Mouse (Mus musculus): ENCODE results near the gene Zbtb9.
"Not testable (repeated sequence)": the region's sequence is repeated elsewhere in the genome, so short reads cannot be mapped to it uniquely, and the experiment has no call there.

Zbtb9 gene

GRCm38 (mm10) chr17:26972107-26972506 lies 860 bp upstream of the Zbtb9 start:
- no peak for DNase-seq

- no peak for DNase-seq
Measured at GRCm38 (mm10) chr17:26974547-26974946, 1.6 kb downstream of the Zbtb9 start.

DNA sequence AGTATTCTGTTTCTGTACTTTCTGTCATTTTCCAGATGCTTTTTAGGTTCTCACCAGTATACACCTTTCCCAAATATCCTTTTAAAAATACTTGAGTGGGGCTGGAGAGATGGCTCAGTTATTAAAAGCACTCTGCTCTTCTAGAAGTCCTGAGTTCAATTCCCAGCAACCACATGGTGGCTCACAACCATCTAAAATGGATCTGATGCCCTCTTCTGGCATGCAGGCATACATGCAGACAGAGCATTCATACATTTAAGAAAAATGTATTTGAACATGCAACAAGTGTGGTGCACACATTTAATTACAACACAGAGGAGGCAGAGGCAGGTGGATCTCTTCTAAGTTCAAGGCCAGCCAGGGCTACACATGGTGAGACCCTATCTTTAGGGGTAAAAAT lies 2.4 kb downstream of the Zbtb9 start:
- DNase-seq = no peak

- not testable (repeated sequence) for DNase-seq
Measured at GRCm38 (mm10) chr17:26977354-26977753, 4.4 kb downstream of the Zbtb9 start.

GRCm38 (mm10) chr17:26979426-26979825 lies 6.5 kb downstream of the Zbtb9 start:
- DNase-seq = no peak

- DNase-seq = no peak
Measured at GRCm38 (mm10) chr17:26981050-26981449, 8.1 kb downstream of the Zbtb9 start.

DNA sequence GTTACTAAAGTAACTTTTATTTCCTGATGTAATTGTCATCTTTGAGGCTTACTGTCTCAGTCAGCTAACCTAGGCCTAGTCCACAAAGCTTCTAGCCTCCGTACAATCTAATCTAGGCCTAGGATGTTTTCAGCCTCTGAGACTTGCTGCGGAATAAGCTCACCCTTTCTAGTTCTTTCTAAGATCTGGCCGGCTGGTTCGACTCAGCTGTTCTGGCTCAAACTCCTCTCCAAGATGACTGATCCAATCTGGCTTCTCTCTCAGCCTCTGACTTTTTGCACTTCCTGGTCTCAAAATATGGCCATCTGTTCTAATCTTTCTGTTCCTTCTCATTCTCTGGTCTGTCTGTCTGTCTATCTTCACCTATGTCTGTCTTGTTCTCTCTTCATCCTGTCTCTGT lies 10.4 kb downstream of the Zbtb9 start:
- DNase-seq = no peak

DNA sequence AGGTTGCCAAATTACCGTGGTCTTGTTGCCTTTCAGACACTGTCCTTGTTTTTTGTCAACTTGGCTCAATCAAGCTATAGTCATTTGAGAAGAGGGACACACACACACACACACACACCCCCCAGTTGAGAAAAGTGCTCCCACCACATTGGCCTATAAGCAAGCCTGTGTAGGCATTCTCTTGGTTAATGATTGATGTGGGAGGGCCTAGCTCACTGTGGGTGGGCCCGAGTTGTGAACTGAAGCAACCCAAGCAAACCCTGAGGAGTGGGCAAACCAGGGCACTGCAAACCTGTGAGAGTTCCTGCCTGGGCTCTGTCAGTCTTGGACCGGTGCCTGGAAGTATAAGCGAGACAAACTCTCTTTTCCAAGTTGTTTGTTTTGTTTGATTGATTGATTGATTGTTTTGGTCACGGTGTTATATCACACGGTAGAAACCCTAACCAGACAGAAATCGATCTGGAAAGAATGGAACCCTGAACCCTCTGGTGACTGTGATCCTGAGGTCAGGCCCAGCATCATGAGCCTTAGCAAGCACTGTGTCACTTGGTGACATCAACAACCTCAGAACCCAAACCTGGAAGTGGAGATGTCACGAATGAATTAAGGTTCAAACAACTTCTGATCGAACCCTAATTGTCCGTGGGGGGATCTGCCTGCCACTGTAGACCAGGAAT lies 12.7 kb downstream of the Zbtb9 start:
- DNase-seq = no peak

- no peak for DNase-seq
Measured at GRCm38 (mm10) chr17:26990521-26990920, 17.6 kb downstream of the Zbtb9 start.

DNA sequence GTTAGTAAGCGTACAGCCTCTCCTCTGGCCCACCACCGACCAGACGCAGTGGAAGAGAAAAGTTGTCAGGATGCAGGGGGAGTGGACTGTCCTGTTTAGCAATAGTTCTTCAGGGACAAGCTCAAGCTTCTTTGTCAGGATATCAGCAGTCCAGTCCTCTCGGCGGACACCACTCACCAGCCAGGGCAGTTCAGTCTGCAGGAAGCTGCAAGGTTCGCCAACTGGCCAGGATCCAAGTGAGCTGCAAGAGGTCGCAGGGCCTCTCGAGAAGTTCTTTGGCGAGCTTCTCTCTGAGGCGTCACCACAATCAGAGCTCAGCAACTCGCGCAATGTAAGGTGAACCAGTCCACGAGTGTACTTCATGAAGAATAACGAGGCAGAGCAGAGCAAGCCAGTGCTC lies 21.4 kb downstream of the Zbtb9 start:
- DNase-seq = peak; percentile 55

- DNase-seq = no peak
Measured at GRCm38 (mm10) chr17:26995006-26995405, 22.0 kb downstream of the Zbtb9 start.

- no peak for DNase-seq
Measured at GRCm38 (mm10) chr17:26995562-26995961, 22.6 kb downstream of the Zbtb9 start.

DNA sequence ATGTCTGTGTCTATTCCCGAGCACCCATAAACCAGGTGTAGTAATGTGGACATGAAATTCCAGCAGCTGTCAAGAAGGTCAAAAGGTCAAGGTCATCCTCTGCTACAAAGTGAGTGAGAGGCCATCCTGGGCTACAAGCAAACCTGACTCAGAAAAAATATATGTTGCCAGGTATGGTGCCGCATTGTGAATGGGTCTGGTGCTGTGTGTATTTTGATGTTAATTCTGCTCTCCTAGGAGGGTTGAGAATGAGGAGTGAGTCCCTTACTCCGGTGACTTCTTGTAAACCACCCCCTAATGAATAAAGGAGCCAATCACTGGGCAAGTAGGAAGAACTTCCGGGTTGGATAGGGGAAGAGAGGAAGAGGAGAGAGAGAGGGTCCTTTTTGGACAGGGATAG lies 24.7 kb downstream of the Zbtb9 start:
- no peak for DNase-seq

DNA sequence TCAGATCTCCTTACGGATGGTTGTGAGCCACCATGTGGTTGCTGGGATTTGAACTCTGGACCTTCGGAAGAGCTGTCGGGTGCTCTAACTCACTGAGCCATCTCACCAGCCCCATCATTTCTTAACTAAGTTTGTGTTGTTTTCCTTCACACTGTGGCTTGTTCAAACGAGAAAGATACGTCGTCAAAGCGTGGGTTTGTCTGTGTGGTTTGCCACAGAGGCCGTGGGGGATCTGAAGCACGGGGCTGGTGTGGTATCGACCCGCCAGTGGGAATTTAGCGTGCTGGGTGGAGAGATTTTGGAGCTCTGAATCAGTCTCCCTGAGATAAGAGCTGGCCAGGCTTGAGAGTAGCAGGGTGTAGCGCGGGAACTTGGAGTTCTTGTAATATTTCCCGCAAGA lies 25.3 kb downstream of the Zbtb9 start:
- no peak for DNase-seq

DNA sequence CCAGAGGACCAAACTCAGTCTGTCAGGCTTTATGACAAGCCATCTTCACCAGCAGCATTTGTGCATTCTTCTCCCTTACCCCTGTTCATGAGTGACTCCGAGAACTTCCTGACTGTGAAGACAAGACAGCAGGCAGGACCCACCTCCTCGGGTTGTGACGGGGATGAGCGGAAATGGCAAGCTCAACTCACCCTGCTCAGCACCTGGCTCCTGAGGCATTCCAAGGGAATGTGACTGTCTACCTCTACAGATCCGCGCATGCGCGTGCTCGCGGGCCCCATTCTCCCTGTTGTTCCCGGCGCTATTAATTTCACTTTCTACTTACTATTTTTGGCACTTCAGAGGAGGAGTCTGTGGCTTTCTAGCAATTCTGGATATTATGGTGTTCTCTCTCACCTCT lies 27.0 kb downstream of the Zbtb9 start:
- DNase-seq = peak; percentile 37

- DNase-seq = no peak
Measured at GRCm38 (mm10) chr17:27001151-27001550, 28.2 kb downstream of the Zbtb9 start.

- no peak for DNase-seq
Measured at GRCm38 (mm10) chr17:27001889-27002288, 28.9 kb downstream of the Zbtb9 start.

GRCm38 (mm10) chr17:27004431-27004830 lies 31.5 kb downstream of the Zbtb9 start:
- DNase-seq = peak; percentile 76

DNA sequence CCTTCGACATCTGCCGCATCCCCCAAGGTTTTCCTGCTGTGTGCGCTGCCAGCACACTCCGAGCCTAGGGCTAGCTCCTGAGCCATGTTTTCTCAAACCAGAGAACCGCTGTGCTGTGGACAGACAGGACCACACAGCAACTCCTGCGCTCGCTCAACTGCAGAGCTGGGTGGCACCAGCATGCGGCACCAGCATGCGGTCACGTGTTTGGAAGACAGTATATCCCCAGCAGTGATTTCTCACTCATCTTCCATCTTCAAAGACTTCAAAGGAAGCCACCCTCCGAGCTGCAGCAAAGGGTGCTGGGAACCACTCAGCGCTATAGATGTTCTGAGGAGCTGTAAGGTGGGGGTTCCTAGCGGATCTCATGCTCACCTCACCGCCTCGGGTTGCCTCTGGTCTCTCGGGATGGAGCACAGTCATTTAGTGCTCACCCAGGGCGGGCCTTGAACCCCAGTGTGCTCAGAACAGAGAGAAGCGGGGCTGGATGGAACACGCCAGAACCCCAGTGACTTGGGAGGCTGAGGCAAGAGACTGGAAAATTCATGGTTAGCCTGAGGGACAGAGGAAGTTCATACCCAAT lies 32.0 kb downstream of the Zbtb9 start:
- DNase-seq = no peak

- no peak for DNase-seq
Measured at GRCm38 (mm10) chr17:27005644-27006043, 32.7 kb downstream of the Zbtb9 start.

DNA sequence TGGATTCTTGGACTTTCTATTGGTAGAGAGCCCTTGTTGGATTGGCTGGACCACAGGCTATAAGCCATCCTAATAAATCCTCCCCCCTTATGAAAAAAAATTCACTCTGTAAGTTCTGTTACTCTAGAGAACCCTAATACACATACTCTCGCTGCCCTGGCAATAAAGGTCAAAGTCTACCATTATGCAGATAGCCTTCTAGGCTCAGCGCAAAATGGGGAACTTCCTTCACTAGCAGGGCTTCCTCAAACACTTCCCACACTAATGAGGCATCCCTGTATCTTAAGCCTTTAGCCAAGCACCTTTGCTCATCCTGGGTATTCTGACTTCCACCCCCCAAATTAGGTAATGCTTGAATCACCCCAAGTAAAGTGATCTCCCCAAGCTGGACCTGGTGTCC lies 35.3 kb downstream of the Zbtb9 start:
- no peak for DNase-seq

GRCm38 (mm10) chr17:27011167-27011566 lies 38.2 kb downstream of the Zbtb9 start:
- DNase-seq = no peak

DNA sequence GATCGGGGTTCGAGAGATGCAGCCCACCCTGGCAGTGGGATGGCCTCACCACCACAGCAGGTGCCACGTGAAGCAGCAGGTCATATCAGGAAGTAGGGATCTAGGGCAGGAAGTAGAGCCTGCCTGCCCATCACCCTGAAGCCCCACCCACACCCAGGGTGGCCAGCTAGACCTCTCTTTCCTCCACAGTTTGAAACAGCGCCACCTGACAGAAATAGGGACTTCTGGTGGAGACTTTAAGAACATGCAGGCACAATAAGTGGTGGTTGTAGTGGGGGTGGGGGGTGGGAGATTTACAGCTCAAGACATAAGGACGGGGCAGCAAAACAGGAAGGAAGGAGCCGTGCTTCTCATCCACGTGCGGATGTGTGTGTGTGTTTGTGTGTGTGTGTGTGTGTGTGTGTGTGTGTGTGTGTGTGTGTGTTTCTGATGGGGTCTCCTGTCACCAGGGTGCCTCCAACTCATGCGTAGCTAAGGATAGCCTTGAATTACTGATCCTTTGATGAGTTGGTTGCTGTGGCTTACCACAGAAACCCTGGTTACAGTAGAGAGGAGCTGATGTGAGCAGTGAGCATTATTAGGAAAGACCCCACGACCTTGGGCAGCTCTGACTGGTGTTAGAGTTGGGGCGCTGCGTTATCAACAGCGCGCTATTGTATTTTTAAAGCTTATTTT lies 39.2 kb downstream of the Zbtb9 start:
- no peak for DNase-seq

DNA sequence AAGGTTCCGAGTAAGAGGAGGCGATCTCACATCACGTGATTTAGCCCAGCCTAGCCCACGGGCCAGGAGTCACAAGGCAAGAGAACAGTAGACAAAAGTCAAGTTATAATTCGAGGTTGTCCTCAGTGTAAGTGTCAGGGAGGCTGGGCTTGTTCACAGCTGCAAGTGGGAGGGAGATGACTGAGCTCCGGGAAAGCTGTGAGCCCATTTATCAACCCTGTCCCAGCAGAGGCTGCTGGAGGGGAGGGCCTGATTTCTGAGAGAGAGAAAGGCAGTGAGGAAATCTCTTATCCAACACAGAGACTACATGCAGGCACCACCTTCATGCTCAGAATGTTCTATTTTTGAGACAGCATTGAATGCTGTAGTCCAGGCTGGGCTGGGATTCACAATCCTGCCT lies 39.9 kb downstream of the Zbtb9 start:
- DNase-seq = no peak

Data from kidney, adult 18-20 months (tissue).